ENCODE assay signal across 8 mouse cellular contexts in genomic region chr12:64817056-64817810, GRCm38 (mm10).
DNase-seq lines count a peak whose midpoint lies in the region; ATAC-seq and TF ChIP-seq lines count a peak whose summit lies in the region.
"Had no signal": no experiment of that assay in that cellular context is flagged by ENCODE, and none has a peak within 500 bp of the region (broad histone marks: within the 10 kb centered on the region; RNA-seq: fewer than 3 reads in every experiment).

No protein-coding gene starts in this region.

- no peaks in the 10 kb centered on the region for H3K27me3 ChIP-seq in G1E (ENCODE audit: insufficient read depth, low read length)
- H3K27me3 ChIP-seq: neural tube, embryonic 13.5 days had no signal

- H3K36me3 ChIP-seq in G1E (replicated peaks): no peaks in the 10 kb centered on the region
- H3K36me3 ChIP-seq: neural tube, embryonic 13.5 days had no signal

- intact Hi-C loops in left cerebral cortex, postnatal 14 days (cut with DNase I): loop anchor here (10.0 kb wide), 1 partner anchor 132 kb away; no protein-coding TSS in a partner anchor
- intact Hi-C loops in left cerebral cortex, postnatal 36 days (cut with DNase I): no loop called here

- H3K4me3 ChIP-seq in G1E (ENCODE audit: low read depth, low read length): no peak overlapping the region
- H3K4me3 ChIP-seq: neural tube, embryonic 13.5 days had no signal

- no peak for ATAC-seq in G1E (ENCODE audit: extremely low read depth, insufficient number of reproducible peaks, low FRiP score, poor library complexity, severe bottlenecking)
- ATAC-seq in monocyte, adult 5-6 weeks (replicated peaks; ENCODE audit: insufficient number of reproducible peaks, low FRiP score, low TSS enrichment, poor library complexity, severe bottlenecking): no peak
- ATAC-seq in inflammation-experienced regulatory T-cells, adult 6 months: no peak

- no peaks in the 10 kb centered on the region for H3K4me1 ChIP-seq in G1E (ENCODE audit: insufficient read depth, low read depth, low read length)
- H3K4me1 ChIP-seq: neural tube, embryonic 13.5 days had no signal

- TF ChIP-seq CTCF in G1E (IDR thresholded peaks at IDR 0.05; ENCODE audit: low read depth, low read length): peak; percentile 84

- DNase-seq in left cerebral cortex, postnatal 14 days (ENCODE audit: low spot score in 2 of 2): peak; percentile 7 to 20
- DNase-seq in left cerebral cortex, postnatal 36 days (ENCODE audit: low spot score in 2 of 2): no peak
- no peak for DNase-seq in G1E (ENCODE audit: low spot score)
- peak; percentile 34 for DNase-seq in brain, adult 2 months (ENCODE audit: low read depth, low spot score)
- DNase-seq in induced T-regulatory cell, adult 2 months (ENCODE audit: low read depth): peak; percentile 3

- no peaks in the 10 kb centered on the region for H3K9me3 ChIP-seq in G1E (replicated peaks)
- H3K9me3 ChIP-seq: neural tube, embryonic 13.5 days had no signal

Comparison
In these comparisons a context has a peak if more than half of its experiments do, and no peak if none do; other contexts are left out.
1. DNase-seq: peak in left cerebral cortex, postnatal 14 days (2 of 2), brain, adult 2 months (single experiment) and induced T-regulatory cell, adult 2 months (single experiment); none in left cerebral cortex, postnatal 36 days (0 of 2) and G1E (single experiment).